Mouse (Mus musculus) cerebellum, adult 2 months (tissue): ENCODE measurements around the gene Zc3h18. TPM values are rescaled to one million over a fixed set of nuclear protein-coding genes. Genes with fewer than 3 reads are reported as not detected.

Source experiments
- DNase-seq, 2 experiments: peaks; one replicate each; pipeline ENCODE4 v3.0.0; 2021
- H3K27ac ChIP-seq: fragments of 200-500 bp; 2 replicates; pipeline ENCODE4 v1.5.1; 2012; ENCODE audit warnings: low read length, control low read depth, inconsistent platforms; ENCODE audit not compliant: insufficient read depth
- H3K27me3 ChIP-seq: fragments of 200-500 bp; 2 replicates; pipeline ENCODE4 v1.6.1; 2012; ENCODE audit warnings: inconsistent platforms, mild to moderate bottlenecking, low read length, moderate library complexity; ENCODE audit not compliant: control insufficient read depth, insufficient read depth
- H3K4me1 ChIP-seq: fragments of 200-500 bp; 2 replicates; pipeline ENCODE4 v1.6.1; 2011; ENCODE audit warnings: low read length; ENCODE audit not compliant: control insufficient read depth, insufficient read depth
- H3K4me3 ChIP-seq: fragments of 200-500 bp; replicated peaks from 2 replicates; pipeline ENCODE3; 2011; ENCODE audit warnings: mild to moderate bottlenecking, low read depth, low read length, control low read depth; ENCODE audit not compliant: insufficient read depth
- CTCF ChIP-seq: fragments of 200-500 bp; IDR thresholded peaks from 2 replicates; pipeline ENCODE4 v1.5.1; 2011; ENCODE audit warnings: low read depth, mild to moderate bottlenecking, control low read depth, low read length, moderate library complexity, borderline replicate concordance; ENCODE audit not compliant: insufficient read depth
- POLR2A ChIP-seq: fragments of 200-500 bp; IDR thresholded peaks from 2 replicates; pipeline ENCODE4 v1.6.1; 2011; ENCODE audit warnings: low read length, control low read depth, borderline replicate concordance; ENCODE audit not compliant: insufficient read depth
- WGBS: fragments of 180-500 bp; shearing (Covaris S2); methylation state at CpG from one replicate; pipeline ENCODE4 v1.1.7; 2018; 5-methylcytosine and 5-hydroxymethylcytosine counted together
- polyA plus RNA-seq: library from polyadenylated mRNA; depleted of rRNA; stranded (reverse); fragments of >200 nt; gene quantifications from 2 replicates; pipeline ENCODE4 v1.2.3, GENCODE M21; 2012

Zc3h18 gene
- polyA plus RNA-seq, 1 experiment, result 39.2 TPM

- Histone ChIP-seq H3K27ac (no peak overlapping the region), H3K4me1 (peaks cover 15% of the 10 kb centered on the region), H3K27me3 (no peaks in the 10 kb centered on the region), H3K4me3 (peak overlapping the region; percentile 60)
- TF ChIP-seq CTCF, result no peak
- no peak for TF ChIP-seq POLR2A
- DNase-seq, result peak; percentile 28 to 38
- WGBS, result 2% methylated on average over 11 of the region's 11 CpGs
Observed at GRCm38 (mm10) chr8:122343341-122343740, 33.1 kb upstream of the Zc3h18 start.

GRCm38 (mm10) chr8:122343758-122344157 lies 32.7 kb upstream of the Zc3h18 start:
- H3K4me3 ChIP-seq, result peak overlapping the region; percentile 60
- H3K27me3 ChIP-seq, result no peaks in the 10 kb centered on the region
- no peak overlapping the region for H3K27ac ChIP-seq
- 0% methylated on average over 14 of the region's 14 CpGs for WGBS
- H3K4me1 ChIP-seq, result peaks cover 16% of the 10 kb centered on the region
- DNase-seq, result peak; percentile 46 to 54
- TF ChIP-seq POLR2A, result peak; percentile 11; the same call in 1 of the 2 replicates
- no peak for TF ChIP-seq CTCF

GRCm38 (mm10) chr8:122344219-122344618 lies 32.2 kb upstream of the Zc3h18 start:
- TF ChIP-seq POLR2A (no peak), CTCF (no peak)
- no peak overlapping the region for H3K4me3 ChIP-seq
- H3K27me3 ChIP-seq, result no peaks in the 10 kb centered on the region
- peak in 1 of 2 experiments; percentile 40 for DNase-seq
- no peak overlapping the region for H3K27ac ChIP-seq
- WGBS, result 12% methylated on average over 2 of the region's 5 CpGs
- H3K4me1 ChIP-seq, result peaks cover 16% of the 10 kb centered on the region

GRCm38 (mm10) chr8:122345181-122346095 lies 31.0 kb upstream of the Zc3h18 start:
- H3K27ac ChIP-seq, result no peak overlapping the region
- H3K4me3 ChIP-seq, result no peak overlapping the region
- H3K4me1 ChIP-seq, result peaks cover 16% of the 10 kb centered on the region
- no peak for TF ChIP-seq CTCF
- no peak for TF ChIP-seq POLR2A
- DNase-seq, result no peak
- WGBS, result 87% methylated on average over 12 of the region's 12 CpGs
- H3K27me3 ChIP-seq, result no peaks in the 10 kb centered on the region

- Histone ChIP-seq H3K4me1 (peaks cover 16% of the 10 kb centered on the region), H3K27ac (peak overlapping the region; percentile 18), H3K4me3 (no peak overlapping the region), H3K27me3 (no peaks in the 10 kb centered on the region)
- no peak for TF ChIP-seq POLR2A
- TF ChIP-seq CTCF, result no peak
- peak; percentile 84 to 94 for DNase-seq
- 22% methylated on average over 5 of the region's 5 CpGs for WGBS
Observed at GRCm38 (mm10) chr8:122347811-122348552, 28.4 kb upstream of the Zc3h18 start.

- no peak for DNase-seq
- H3K4me3 ChIP-seq, result no peak overlapping the region
- H3K27me3 ChIP-seq, result no peaks in the 10 kb centered on the region
- no peak overlapping the region for H3K27ac ChIP-seq
- 85% methylated on average over 15 of the region's 15 CpGs for WGBS
- TF ChIP-seq CTCF (no peak), POLR2A (no peak)
- H3K4me1 ChIP-seq, result peaks cover 10% of the 10 kb centered on the region
Observed at GRCm38 (mm10) chr8:122349357-122350297, 26.8 kb upstream of the Zc3h18 start.
